Mouse (Mus musculus): ENCODE measurements around the gene Gm11992.

DNA sequence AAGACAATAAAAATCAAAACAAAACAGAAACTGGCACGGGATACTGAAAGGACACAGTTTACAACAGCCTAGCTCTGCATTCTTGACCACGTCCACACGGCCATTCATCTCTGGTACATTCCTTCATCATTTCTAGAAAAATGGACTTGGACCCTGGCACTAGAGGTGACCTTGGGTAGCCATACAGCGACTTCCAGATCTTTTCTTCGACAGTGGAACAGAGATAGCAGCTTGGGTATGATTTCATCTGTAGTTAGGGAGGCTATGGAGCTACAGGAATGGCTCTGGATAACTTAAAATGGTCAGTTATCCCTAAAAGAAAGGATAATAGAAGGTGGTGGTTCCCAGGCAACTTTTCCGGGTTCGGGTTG, 69.6 kb downstream of the Gm11992 start, which contains the start of gene Upp1:
- no peak for TF ChIP-seq CTCF (IDR thresholded peaks at IDR 0.05; ENCODE audit: insufficient read depth, low read length)
- no peak for TF ChIP-seq POLR2A (IDR thresholded peaks at IDR 0.05; ENCODE audit: borderline replicate concordance, extremely low read depth, low read depth, low read length)
